Mouse (Mus musculus): ENCODE results near the gene Erbb2. TPM values are rescaled to one million over a fixed set of nuclear protein-coding genes. Genes with fewer than 3 reads are reported as not detected.

The Erbb2 gene
- polyA plus RNA-seq, 1 experiment = 1.5 TPM

DNA sequence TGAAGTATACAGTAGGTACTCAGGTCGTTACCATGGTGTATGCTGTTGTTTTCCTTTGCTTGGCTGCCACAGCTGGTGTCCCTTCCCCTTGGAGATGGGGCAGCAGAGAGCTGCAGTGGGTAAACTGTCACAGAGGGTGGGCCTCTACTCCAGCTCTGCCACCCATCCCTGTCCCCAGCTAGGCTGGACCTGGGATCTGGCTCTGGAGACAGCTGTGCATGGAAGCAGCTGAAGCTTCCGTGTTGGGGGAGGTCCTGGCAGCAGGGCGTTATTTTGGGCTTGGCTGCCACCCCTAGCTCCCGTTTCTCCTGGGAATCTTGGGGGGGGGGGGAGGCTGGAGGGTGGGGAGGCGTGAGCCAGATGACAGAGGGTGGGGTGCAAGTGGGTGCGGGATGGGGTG lies 6.0 kb downstream of the Erbb2 start:
- Histone ChIP-seq H3K27ac (ENCODE audit: control insufficient read depth, insufficient read depth, low read depth, low read length) (no peak overlapping the region), H3K4me1 (ENCODE audit: control insufficient read depth, insufficient read depth, low read length) (no peaks in the 10 kb centered on the region; the same call in none of the 2 replicates), H3K36me3 (ENCODE audit: control insufficient read depth, insufficient read depth, low read length) (no peaks in the 10 kb centered on the region), H3K27me3 (ENCODE audit: control insufficient read depth, insufficient read depth, low read length) (no peaks in the 10 kb centered on the region), H3K4me3 (ENCODE audit: control insufficient read depth, low read depth, low read length) (no peak overlapping the region)
- TF ChIP-seq CTCF (IDR thresholded peaks at IDR 0.05; ENCODE audit: control insufficient read depth, insufficient read depth, insufficient replicate concordance, low read depth, low read length) = no peak
- no peak for TF ChIP-seq POLR2A (IDR thresholded peaks at IDR 0.05; ENCODE audit: control insufficient read depth, low read depth, low read length)

DNA sequence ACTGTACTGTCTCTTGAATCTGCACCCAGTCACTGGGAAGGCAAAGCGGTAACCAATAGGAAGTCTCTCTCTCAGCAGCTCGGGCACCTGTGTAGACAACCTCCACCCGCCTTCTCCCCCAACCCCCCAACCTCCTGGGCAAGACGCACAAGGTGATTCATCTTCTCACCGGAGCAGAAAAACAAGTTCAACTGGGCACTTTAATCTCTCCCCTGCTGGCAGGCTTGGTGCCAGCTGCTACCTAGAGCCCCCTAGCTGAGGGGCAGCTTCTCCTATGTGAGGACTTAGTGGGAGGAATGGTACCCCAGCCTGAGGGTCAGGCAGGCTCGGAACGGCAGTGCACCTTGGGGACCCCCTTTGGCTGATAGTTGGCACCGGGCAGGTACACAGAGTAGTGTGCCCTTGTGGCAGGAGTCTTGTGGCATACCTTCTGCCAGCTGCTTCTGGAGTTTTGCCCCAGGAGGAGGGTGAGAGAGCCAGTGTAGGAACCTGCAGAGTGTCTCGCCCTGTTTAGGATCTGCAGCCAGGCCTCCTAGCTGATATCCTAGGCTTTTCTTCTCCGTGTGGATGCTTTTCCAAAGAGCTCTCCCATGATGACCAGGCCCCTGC lies 6.8 kb downstream of the Erbb2 start:
- TF ChIP-seq POLR2A (IDR thresholded peaks at IDR 0.05; ENCODE audit: control insufficient read depth, low read depth, low read length) = no peak
- TF ChIP-seq CTCF (IDR thresholded peaks at IDR 0.05; ENCODE audit: control insufficient read depth, insufficient read depth, insufficient replicate concordance, low read depth, low read length) = no peak
- Histone ChIP-seq H3K4me1 (ENCODE audit: control insufficient read depth, insufficient read depth, low read length) (no peaks in the 10 kb centered on the region), H3K36me3 (ENCODE audit: control insufficient read depth, insufficient read depth, low read length) (no peaks in the 10 kb centered on the region), H3K27ac (ENCODE audit: control insufficient read depth, insufficient read depth, low read depth, low read length) (no peak overlapping the region), H3K27me3 (ENCODE audit: control insufficient read depth, insufficient read depth, low read length) (no peaks in the 10 kb centered on the region), H3K4me3 (ENCODE audit: control insufficient read depth, low read depth, low read length) (no peak overlapping the region)

DNA sequence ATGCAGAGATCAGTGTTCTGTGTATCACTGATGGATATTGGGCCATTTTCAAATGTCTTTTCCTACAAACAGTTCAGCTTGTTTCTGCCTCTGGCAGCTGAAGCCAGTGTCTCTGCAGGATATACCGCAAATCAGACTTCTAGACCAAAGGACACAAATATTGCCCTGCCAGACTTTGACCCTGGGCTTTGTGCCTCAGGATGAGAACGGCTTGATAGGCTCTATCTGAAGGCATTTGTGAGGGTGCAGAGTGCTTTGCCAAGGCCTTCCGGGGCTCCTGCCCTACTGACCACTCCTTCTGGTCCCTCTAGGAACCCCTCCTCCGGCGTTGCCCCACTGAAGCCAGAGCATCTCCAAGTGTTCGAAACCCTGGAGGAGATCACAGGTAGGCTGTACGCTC lies 14.3 kb downstream of the Erbb2 start:
- no peak for TF ChIP-seq POLR2A (IDR thresholded peaks at IDR 0.05; ENCODE audit: control insufficient read depth, low read depth, low read length)
- no peak for TF ChIP-seq CTCF (IDR thresholded peaks at IDR 0.05; ENCODE audit: control insufficient read depth, insufficient read depth, insufficient replicate concordance, low read depth, low read length)
- Histone ChIP-seq H3K27me3 (ENCODE audit: control insufficient read depth, insufficient read depth, low read length) (no peaks in the 10 kb centered on the region), H3K4me3 (ENCODE audit: control insufficient read depth, low read depth, low read length) (no peak overlapping the region), H3K4me1 (ENCODE audit: control insufficient read depth, insufficient read depth, low read length) (no peaks in the 10 kb centered on the region), H3K27ac (ENCODE audit: control insufficient read depth, insufficient read depth, low read depth, low read length) (no peak overlapping the region), H3K36me3 (ENCODE audit: control insufficient read depth, insufficient read depth, low read length) (no peaks in the 10 kb centered on the region)

DNA sequence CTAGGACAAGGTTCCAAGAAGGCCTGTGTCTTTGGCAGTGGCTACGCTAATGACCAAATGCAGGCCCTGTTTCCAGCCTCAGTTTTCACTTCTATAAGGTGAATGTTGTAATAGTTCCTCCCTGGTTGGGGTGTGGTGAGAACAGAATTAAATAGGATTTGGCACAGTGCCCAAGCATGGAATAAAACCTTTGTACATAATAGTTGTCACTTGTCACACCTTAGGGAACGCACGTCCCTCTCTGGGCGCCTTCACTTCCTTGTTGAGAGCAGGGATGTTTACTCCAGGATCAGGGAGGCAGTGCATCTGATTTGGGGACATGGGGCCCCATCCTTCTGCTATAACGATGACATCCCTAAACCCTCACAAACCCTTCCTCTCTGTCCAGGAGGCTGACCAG lies 16.2 kb downstream of the Erbb2 start:
- H3K27me3 ChIP-seq (ENCODE audit: control insufficient read depth, insufficient read depth, low read length) = no peaks in the 10 kb centered on the region
- H3K4me1 ChIP-seq (ENCODE audit: control insufficient read depth, insufficient read depth, low read length) = no peaks in the 10 kb centered on the region
- TF ChIP-seq CTCF (IDR thresholded peaks at IDR 0.05; ENCODE audit: control insufficient read depth, insufficient read depth, insufficient replicate concordance, low read depth, low read length) (no peak), POLR2A (IDR thresholded peaks at IDR 0.05; ENCODE audit: control insufficient read depth, low read depth, low read length) (no peak)
- no peak overlapping the region for H3K27ac ChIP-seq (ENCODE audit: control insufficient read depth, insufficient read depth, low read depth, low read length)
- H3K4me3 ChIP-seq (ENCODE audit: control insufficient read depth, low read depth, low read length) = no peak overlapping the region
- H3K36me3 ChIP-seq (ENCODE audit: control insufficient read depth, insufficient read depth, low read length) = no peaks in the 10 kb centered on the region

DNA sequence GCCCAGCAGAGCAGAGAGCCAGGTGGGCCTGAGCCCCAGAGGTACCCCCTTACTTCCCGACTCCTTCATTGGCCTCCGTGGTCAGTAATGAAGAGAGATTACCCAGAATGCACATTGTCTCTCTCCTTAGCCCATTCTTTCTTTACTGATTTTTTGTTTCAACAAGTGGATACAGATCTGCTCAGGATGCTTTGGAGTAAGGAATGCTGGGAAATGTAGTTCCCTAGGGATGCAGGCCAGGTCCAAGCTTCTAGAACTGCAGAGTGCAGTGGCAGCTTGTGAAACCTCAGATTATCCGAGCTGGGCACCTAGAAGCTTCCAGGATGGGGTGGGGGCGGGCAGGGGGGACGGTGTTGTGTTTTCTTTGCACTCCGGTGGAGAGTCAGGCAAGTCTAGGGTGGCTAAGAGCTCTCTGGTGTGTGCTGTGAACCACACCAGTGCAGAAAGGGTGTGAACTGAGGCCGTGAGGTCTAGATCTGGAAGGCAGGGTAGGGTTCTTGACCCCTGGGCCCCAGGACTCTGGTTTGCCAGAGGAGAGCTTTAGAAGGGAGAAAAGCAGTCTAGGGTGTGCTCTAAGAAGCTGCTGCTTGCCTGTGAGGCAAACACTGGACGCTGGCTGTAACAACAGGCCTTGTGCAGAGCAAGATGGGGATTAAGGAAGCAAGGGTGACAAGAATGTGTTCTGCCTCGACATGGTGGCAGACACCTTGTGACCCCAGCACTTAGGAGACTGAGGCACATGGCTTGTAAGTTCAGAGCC lies 19.7 kb downstream of the Erbb2 start:
- no peaks in the 10 kb centered on the region for H3K36me3 ChIP-seq (ENCODE audit: control insufficient read depth, insufficient read depth, low read length)
- H3K4me1 ChIP-seq (ENCODE audit: control insufficient read depth, insufficient read depth, low read length) = no peaks in the 10 kb centered on the region; the same call in none of the 2 replicates
- no peak for TF ChIP-seq POLR2A (IDR thresholded peaks at IDR 0.05; ENCODE audit: control insufficient read depth, low read depth, low read length)
- no peak for TF ChIP-seq CTCF (IDR thresholded peaks at IDR 0.05; ENCODE audit: control insufficient read depth, insufficient read depth, insufficient replicate concordance, low read depth, low read length)
- H3K27me3 ChIP-seq (ENCODE audit: control insufficient read depth, insufficient read depth, low read length) = no peaks in the 10 kb centered on the region
- H3K4me3 ChIP-seq (ENCODE audit: control insufficient read depth, low read depth, low read length) = no peak overlapping the region
- no peak overlapping the region for H3K27ac ChIP-seq (ENCODE audit: control insufficient read depth, insufficient read depth, low read depth, low read length)

DNA sequence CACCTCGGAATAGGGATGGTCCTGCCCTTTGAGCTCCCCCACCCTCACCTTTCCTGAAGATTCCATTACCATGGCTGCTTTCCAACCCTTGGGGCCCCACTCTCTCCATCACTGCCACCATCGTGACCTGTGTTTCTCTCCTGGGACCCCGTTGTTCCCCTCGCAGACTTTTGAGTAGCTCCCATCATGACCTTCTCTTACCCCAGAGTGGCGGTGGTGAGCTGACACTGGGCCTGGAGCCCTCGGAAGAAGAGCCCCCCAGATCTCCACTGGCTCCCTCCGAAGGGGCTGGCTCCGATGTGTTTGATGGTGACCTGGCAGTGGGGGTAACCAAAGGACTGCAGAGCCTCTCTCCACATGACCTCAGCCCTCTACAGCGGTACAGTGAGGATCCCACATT lies 23.5 kb downstream of the Erbb2 start:
- H3K27ac ChIP-seq (ENCODE audit: control insufficient read depth, insufficient read depth, low read depth, low read length) = no peak overlapping the region
- no peaks in the 10 kb centered on the region for H3K36me3 ChIP-seq (ENCODE audit: control insufficient read depth, insufficient read depth, low read length)
- no peak for TF ChIP-seq CTCF (IDR thresholded peaks at IDR 0.05; ENCODE audit: control insufficient read depth, insufficient read depth, insufficient replicate concordance, low read depth, low read length)
- TF ChIP-seq POLR2A (IDR thresholded peaks at IDR 0.05; ENCODE audit: control insufficient read depth, low read depth, low read length) = no peak

DNA sequence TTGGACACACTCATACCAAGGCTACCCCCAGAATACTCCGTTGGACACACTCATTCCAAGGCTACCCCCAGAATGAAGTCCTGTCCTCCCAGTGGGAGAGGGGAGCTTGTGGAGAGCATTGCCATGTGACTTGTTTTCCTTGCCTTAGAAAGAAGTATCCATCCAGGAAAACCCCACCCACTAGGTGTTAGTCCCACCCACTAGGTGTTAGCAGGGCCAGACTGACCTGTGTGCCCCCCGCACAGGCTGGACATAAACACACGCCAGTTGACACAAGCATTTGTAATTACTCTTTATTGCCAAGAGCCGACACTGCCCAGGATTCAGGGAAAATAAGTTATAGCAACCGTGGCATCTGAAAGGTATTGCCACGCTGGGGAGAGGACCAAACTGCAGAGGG lies 25.2 kb downstream of the Erbb2 start:
- Histone ChIP-seq H3K36me3 (ENCODE audit: control insufficient read depth, insufficient read depth, low read length) (no peaks in the 10 kb centered on the region), H3K27me3 (ENCODE audit: control insufficient read depth, insufficient read depth, low read length) (no peaks in the 10 kb centered on the region)

More for the DNA sequence above, 23.5 kb downstream of the Erbb2 start:
- Histone ChIP-seq H3K27me3 (ENCODE audit: control insufficient read depth, insufficient read depth, low read length) (no peaks in the 10 kb centered on the region), H3K4me1 (ENCODE audit: control insufficient read depth, insufficient read depth, low read length) (peaks cover 8% of the 10 kb centered on the region), H3K4me3 (ENCODE audit: control insufficient read depth, low read depth, low read length) (no peak overlapping the region)

More for the DNA sequence above, 25.2 kb downstream of the Erbb2 start:
- H3K27ac ChIP-seq (ENCODE audit: control insufficient read depth, insufficient read depth, low read depth, low read length) = no peak overlapping the region
- peaks cover 8% of the 10 kb centered on the region for H3K4me1 ChIP-seq (ENCODE audit: control insufficient read depth, insufficient read depth, low read length)
- TF ChIP-seq CTCF (IDR thresholded peaks at IDR 0.05; ENCODE audit: control insufficient read depth, insufficient read depth, insufficient replicate concordance, low read depth, low read length) = no peak
- H3K4me3 ChIP-seq (ENCODE audit: control insufficient read depth, low read depth, low read length) = no peak overlapping the region
